In the genomic region with DNA sequence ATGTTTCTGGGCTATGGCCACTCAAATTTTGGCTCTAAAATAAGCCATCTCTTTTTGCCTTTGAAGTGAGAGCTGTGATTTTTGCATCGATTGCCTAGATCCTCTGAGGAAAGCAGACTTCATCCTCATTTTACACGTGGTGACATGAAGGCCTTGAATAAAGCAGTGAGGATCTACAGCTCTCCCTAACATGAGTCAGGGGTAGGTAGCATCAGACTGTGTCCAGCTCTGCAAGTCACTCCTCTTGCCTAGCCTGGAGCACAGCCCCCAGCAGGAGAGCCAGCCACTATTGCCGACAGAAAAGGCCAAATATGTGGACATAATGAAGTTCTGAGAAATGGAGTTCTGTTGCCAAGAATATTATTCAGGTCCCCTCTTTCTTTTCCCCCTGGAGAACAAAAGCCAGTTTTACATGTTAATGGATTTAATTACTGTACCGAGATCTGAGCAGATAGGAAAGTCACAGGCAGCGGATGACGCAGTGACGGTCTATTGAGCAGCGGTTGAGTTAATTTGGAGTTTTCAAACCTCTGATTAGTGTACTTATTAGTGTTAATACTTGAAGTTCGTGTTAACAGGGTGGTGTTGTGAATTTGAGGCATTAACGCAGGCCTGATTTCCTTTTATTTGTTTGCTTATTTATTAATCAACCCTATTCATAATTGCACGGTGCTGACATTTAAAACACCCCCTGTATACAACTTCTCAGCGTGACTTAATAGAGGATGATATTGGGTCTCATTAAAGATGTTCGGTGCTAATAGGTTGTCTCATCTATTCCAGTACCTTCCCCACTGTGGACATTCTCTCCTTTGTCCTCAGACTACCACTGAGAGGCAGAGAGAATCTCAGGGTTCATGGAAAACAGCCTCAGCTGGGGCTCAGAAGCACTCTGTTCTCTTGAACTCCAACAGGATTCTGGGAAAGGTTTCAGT, we compare ENCODE assay signal across 18 mouse cellular contexts.
DNase-seq lines count a peak whose midpoint lies in the region; ATAC-seq and TF ChIP-seq lines count a peak whose summit lies in the region.
"Had no signal": no experiment of that assay in that cellular context is flagged by ENCODE, and none has a peak within 500 bp of the region (broad histone marks: within the 10 kb centered on the region; RNA-seq: fewer than 3 reads in every experiment).

No protein-coding gene starts in this region.

- TF ChIP-seq POLR2A in brain, embryonic 14.5 days (IDR thresholded peaks at IDR 0.05; ENCODE audit: borderline replicate concordance, extremely low read depth, insufficient read depth, insufficient read length, poor library complexity, severe bottlenecking) = no peak

- no peaks in the 10 kb centered on the region for H3K36me3 ChIP-seq in kidney, postnatal 0 days (ENCODE audit: insufficient read depth, low read length)
- no peaks in the 10 kb centered on the region for H3K36me3 ChIP-seq in forebrain, embryonic 13.5 days (ENCODE audit: poor library complexity, severe bottlenecking)
- H3K36me3 ChIP-seq in hindbrain, embryonic 16.5 days (ENCODE audit: control insufficient read depth, insufficient read depth, low read length) = no peaks in the 10 kb centered on the region
- H3K36me3 ChIP-seq in heart, embryonic 10.5 days = no peaks in the 10 kb centered on the region

- no peak for ATAC-seq in kidney, postnatal 0 days (replicated peaks; ENCODE audit: low FRiP score, low read depth)
- ATAC-seq in forebrain, embryonic 13.5 days = peak; percentile 70; the same call in 1 of the 2 replicates
- peak; percentile 63 for ATAC-seq in hindbrain, embryonic 16.5 days
- ATAC-seq: activated CD4-positive, CD25-positive, alpha-beta regulatory T cell, adult 4 months had no signal

- H3K9me3 ChIP-seq in kidney, postnatal 0 days (replicated peaks; ENCODE audit: low read length) = no peaks in the 10 kb centered on the region
- H3K9me3 ChIP-seq in forebrain, embryonic 13.5 days (replicated peaks) = no peaks in the 10 kb centered on the region; the same call in 1 of the 2 replicates
- no peaks in the 10 kb centered on the region for H3K9me3 ChIP-seq in hindbrain, embryonic 16.5 days (ENCODE audit: control insufficient read depth, low read length)
- H3K9me3 ChIP-seq in heart, embryonic 10.5 days = 0 out of 2 replicates have a peak, but pooled peaks cover 2% of the 10 kb centered on the region

- H3K27ac ChIP-seq in kidney, postnatal 0 days = no peak overlapping the region
- no peak overlapping the region for H3K27ac ChIP-seq in forebrain, embryonic 13.5 days
- H3K27ac ChIP-seq in hindbrain, embryonic 16.5 days (ENCODE audit: low read depth, low read length) = no peak overlapping the region
- no peak overlapping the region for H3K27ac ChIP-seq in heart, embryonic 10.5 days
- H3K27ac ChIP-seq: left cerebral cortex, adult 2 months; liver, embryonic 14.5 days; stomach, postnatal 0 days had no signal

- peak; percentile 4 for DNase-seq in kidney, postnatal 0 days (ENCODE audit: low spot score)
- DNase-seq in kidney, adult 8-10 months = no peak
- peak; percentile 76 for DNase-seq in brain, embryonic 14.5 days (ENCODE audit: low read depth)
- no peak for DNase-seq in heart, embryonic 10.5 days (ENCODE audit: low spot score)
- DNase-seq in embryo, embryonic 10 days (ENCODE audit: low spot score) = no peak
- DNase-seq in ovary, postnatal 10 days (ENCODE audit: low spot score) = no peak
- DNase-seq: adrenal gland, adult 8-10 months; cerebellum, adult 2 months; cerebellum, postnatal 36 days; heart, postnatal 10 days; lung, embryonic 14.5 days had no signal

- 62% methylated on average over 13 of the region's 13 CpGs for WGBS in kidney, postnatal 0 days
- WGBS in forebrain, embryonic 13.5 days = 32% methylated on average over 13 of the region's 13 CpGs
- 43% methylated on average over 13 of the region's 13 CpGs for whole genome bisulfite sequencing in hindbrain, embryonic 16.5 days
- WGBS in heart, embryonic 10.5 days = 86% methylated on average over 13 of the region's 13 CpGs

- no peak overlapping the region for H3K9ac ChIP-seq in kidney, postnatal 0 days (ENCODE audit: low read depth, low read length)
- no peak overlapping the region for H3K9ac ChIP-seq in forebrain, embryonic 13.5 days
- no peak overlapping the region for H3K9ac ChIP-seq in hindbrain, embryonic 16.5 days (ENCODE audit: low read depth, low read length)
- H3K9ac ChIP-seq: liver, embryonic 14.5 days; lung, embryonic 14.5 days had no signal

- H3K4me1 ChIP-seq in kidney, postnatal 0 days (replicated peaks; ENCODE audit: insufficient read depth, low read length) = no peaks in the 10 kb centered on the region
- peaks cover 13% of the 10 kb centered on the region for H3K4me1 ChIP-seq in forebrain, embryonic 13.5 days
- no peaks in the 10 kb centered on the region for H3K4me1 ChIP-seq in hindbrain, embryonic 16.5 days (ENCODE audit: control insufficient read depth, insufficient read depth, low read depth, low read length)
- no peaks in the 10 kb centered on the region for H3K4me1 ChIP-seq in heart, embryonic 10.5 days

- no peak for TF ChIP-seq CTCF in kidney, postnatal 0 days (IDR thresholded peaks at IDR 0.05; ENCODE audit: low read depth)
- TF ChIP-seq CTCF in brain, embryonic 14.5 days (IDR thresholded peaks at IDR 0.05; ENCODE audit: borderline replicate concordance, extremely low read depth, insufficient read depth, insufficient read length) = no peak

- no peak overlapping the region for H3K4me2 ChIP-seq in kidney, postnatal 0 days (ENCODE audit: low read length)
- no peak overlapping the region for H3K4me2 ChIP-seq in forebrain, embryonic 13.5 days
- H3K4me2 ChIP-seq in hindbrain, embryonic 16.5 days (ENCODE audit: low read length) = no peak overlapping the region
- H3K4me2 ChIP-seq: heart, embryonic 11.5 days; lung, embryonic 14.5 days had no signal

- no peaks in the 10 kb centered on the region for H3K27me3 ChIP-seq in kidney, postnatal 0 days (ENCODE audit: insufficient read depth, low read length)
- no peaks in the 10 kb centered on the region for H3K27me3 ChIP-seq in forebrain, embryonic 13.5 days
- H3K27me3 ChIP-seq in hindbrain, embryonic 16.5 days (replicated peaks; ENCODE audit: control insufficient read depth, insufficient read depth, low read length) = no peaks in the 10 kb centered on the region
- no peaks in the 10 kb centered on the region for H3K27me3 ChIP-seq in heart, embryonic 10.5 days (ENCODE audit: insufficient read depth, poor library complexity, severe bottlenecking)

- no peak overlapping the region for H3K4me3 ChIP-seq in kidney, postnatal 0 days (replicated peaks; ENCODE audit: low read depth, low read length)
- no peak overlapping the region for H3K4me3 ChIP-seq in forebrain, embryonic 13.5 days
- no peak overlapping the region for H3K4me3 ChIP-seq in hindbrain, embryonic 16.5 days (ENCODE audit: low read length)
- no peak overlapping the region for H3K4me3 ChIP-seq in heart, embryonic 10.5 days
- H3K4me3 ChIP-seq: left cerebral cortex, adult 2 months had no signal

Comparison
In these comparisons a context has a peak if more than half of its experiments do, and no peak if none do; other contexts are left out.
1. DNase-seq: peak in kidney, postnatal 0 days (single experiment) and brain, embryonic 14.5 days (single experiment); none in kidney, adult 8-10 months (0 of 2), heart, embryonic 10.5 days (single experiment), embryo, embryonic 10 days (single experiment) and ovary, postnatal 10 days (single experiment).